Mouse (Mus musculus) hindbrain, embryonic 15.5 days (tissue): ENCODE measurements around the gene Gm28551. TPM values are rescaled to one million over a fixed set of nuclear protein-coding genes. Genes with fewer than 3 reads are reported as not detected.

Experiments used
- ATAC-seq: fragments of 200-750 bp; cut with Nextera tagmentation; 2 replicates; pipeline ENCODE4 v1.8.0; 2017; ENCODE audit warnings: low read depth, moderate number of reproducible peaks, moderate TSS enrichment; ENCODE audit not compliant: low FRiP score
- H3K27ac ChIP-seq: fragments of 300-500 bp; sonication (generic); replicated peaks from 2 replicates; pipeline ENCODE4 v1.5.1; 2015; ENCODE audit warnings: mild to moderate bottlenecking, inconsistent platforms
- H3K27me3 ChIP-seq: fragments of 300-500 bp; sonication (generic); 2 replicates; pipeline ENCODE4 v1.6.1; 2015; ENCODE audit warnings: control low read depth, inconsistent platforms
- H3K36me3 ChIP-seq: fragments of 300-500 bp; sonication (generic); 2 replicates; pipeline ENCODE4 v1.6.1; 2015; ENCODE audit warnings: control low read depth, inconsistent platforms
- H3K4me1 ChIP-seq: fragments of 300-500 bp; sonication (generic); replicated peaks from 2 replicates; pipeline ENCODE4 v1.6.1; 2015; ENCODE audit warnings: control low read depth, inconsistent platforms
- H3K4me2 ChIP-seq: fragments of 300-500 bp; sonication (generic); 2 replicates; pipeline ENCODE4 v1.6.1; 2015; ENCODE audit warnings: moderate library complexity, mild to moderate bottlenecking, inconsistent platforms
- H3K4me3 ChIP-seq: fragments of 300-500 bp; sonication (generic); 2 replicates; pipeline ENCODE4 v1.5.1; 2015; ENCODE audit warnings: mild to moderate bottlenecking, inconsistent platforms
- H3K9ac ChIP-seq: fragments of 300-500 bp; sonication (generic); 2 replicates; pipeline ENCODE4 v1.6.1; 2015; ENCODE audit warnings: inconsistent platforms
- H3K9me3 ChIP-seq: fragments of 300-500 bp; sonication (generic); 2 replicates; pipeline ENCODE4 v1.6.1; 2016; ENCODE audit warnings: control low read depth, inconsistent platforms
- WGBS: fragments of 180-500 bp; shearing (Covaris S2); methylation state at CpG from one replicate; pipeline ENCODE4 v1.1.7; 2015; 5-methylcytosine and 5-hydroxymethylcytosine counted together
- polyA plus RNA-seq: library from polyadenylated mRNA; unstranded; fragments of >200 nt; fragmentation: Nextera tagmentation; extraction: Ambion mirVana; gene quantifications from 2 replicates; pipeline ENCODE4 v1.2.1, GENCODE M21; 2015

The Gm28551 gene
- polyA plus RNA-seq, 1 experiment from 2014 or later: 2.4 TPM

DNA sequence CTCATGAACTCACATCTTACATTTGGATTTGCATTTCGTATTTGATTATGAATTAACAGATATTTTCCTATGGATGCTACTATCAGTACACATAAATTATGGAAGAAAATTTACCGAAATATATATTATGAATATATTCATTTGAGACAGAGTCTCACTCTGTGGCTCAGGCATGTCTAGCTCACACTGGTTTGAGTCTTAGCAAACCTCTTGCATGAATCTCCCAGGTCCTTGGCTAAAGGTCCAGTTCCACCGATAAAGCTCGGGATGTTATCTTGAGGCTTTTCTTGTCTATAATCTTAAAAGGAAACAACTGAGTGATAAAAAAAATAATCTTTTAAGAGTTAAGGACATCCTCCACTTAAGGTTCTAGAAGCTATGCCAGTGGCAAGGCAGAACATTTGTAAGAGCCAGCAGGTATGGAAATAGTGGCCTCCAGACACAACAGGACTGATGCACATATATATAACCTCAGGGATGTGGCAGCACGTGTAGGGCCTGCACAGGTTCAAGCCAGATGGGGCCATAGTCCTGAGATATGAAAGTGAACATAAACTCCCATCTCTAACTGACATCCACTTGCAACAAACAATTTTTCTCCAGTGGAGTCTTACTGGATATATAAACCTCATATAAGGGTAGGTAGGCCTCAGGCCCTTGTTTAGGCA, 27.5 kb downstream of the Gm28551 start:
- H3K9me3 ChIP-seq: no peaks in the 10 kb centered on the region
- H3K36me3 ChIP-seq: peaks cover 13% of the 10 kb centered on the region; the same call in 1 of the 2 replicates
- H3K27ac ChIP-seq: no peak overlapping the region
- no peaks in the 10 kb centered on the region for H3K4me1 ChIP-seq
- no peaks in the 10 kb centered on the region for H3K27me3 ChIP-seq
- 94% methylated on average over 5 of the region's 5 CpGs for WGBS
- ATAC-seq: no peak
- H3K4me3 ChIP-seq: no peak overlapping the region
- no peak overlapping the region for H3K4me2 ChIP-seq
- H3K9ac ChIP-seq: no peak overlapping the region

DNA sequence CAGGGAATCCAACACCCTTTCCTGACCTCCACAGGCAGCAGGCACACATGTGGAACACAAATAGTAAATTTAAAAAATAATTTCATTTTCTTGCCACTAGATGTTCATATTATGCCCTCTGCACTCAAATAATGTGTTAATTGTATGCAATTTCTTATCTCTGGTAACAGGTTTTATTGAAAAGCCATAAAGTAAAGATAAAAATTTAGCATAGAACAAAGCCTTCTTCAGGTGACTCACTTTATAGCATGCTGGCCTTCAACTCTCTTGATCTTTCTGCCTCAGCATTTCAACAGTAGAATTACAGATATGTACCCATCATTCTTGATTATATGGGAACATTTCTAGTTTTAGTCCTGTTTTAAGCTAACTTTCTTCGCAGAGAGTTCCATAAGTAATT, 28.2 kb downstream of the Gm28551 start:
- Histone ChIP-seq H3K27me3 (no peaks in the 10 kb centered on the region), H3K4me3 (no peak overlapping the region), H3K4me2 (no peak overlapping the region), H3K36me3 (peaks cover 14% of the 10 kb centered on the region; the same call in 1 of the 2 replicates), H3K4me1 (no peaks in the 10 kb centered on the region), H3K27ac (no peak overlapping the region), H3K9ac (no peak overlapping the region), H3K9me3 (no peaks in the 10 kb centered on the region)
- ATAC-seq: no peak
- WGBS: 98% methylated on average over 1 of the region's 1 CpGs

DNA sequence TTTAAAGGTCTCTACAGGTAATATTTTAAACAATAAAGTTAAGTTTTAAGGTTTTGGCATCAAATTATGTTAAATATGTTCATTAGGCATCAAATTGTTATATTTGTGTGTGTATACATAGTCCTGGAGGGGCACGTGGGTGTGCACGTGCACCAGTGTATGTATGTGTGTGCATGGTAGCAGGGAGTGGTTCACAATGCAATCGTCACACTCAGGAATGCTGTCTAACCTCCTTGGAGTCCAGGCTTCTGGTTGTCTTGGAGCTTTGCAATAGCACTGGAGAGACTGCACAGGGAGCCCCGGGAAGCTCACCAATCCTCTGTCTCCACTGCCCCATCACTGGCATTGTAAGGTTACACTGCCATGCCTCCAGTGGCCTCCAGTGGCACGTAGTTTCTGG, 29.2 kb downstream of the Gm28551 start:
- H3K4me3 ChIP-seq: no peak overlapping the region
- WGBS: 96% methylated on average over 5 of the region's 5 CpGs
- H3K27me3 ChIP-seq: no peaks in the 10 kb centered on the region
- H3K27ac ChIP-seq: no peak overlapping the region
- H3K4me2 ChIP-seq: no peak overlapping the region
- no peak overlapping the region for H3K9ac ChIP-seq
- ATAC-seq: no peak
- H3K9me3 ChIP-seq: no peaks in the 10 kb centered on the region
- peaks cover 17% of the 10 kb centered on the region for H3K36me3 ChIP-seq
- H3K4me1 ChIP-seq: no peaks in the 10 kb centered on the region

DNA sequence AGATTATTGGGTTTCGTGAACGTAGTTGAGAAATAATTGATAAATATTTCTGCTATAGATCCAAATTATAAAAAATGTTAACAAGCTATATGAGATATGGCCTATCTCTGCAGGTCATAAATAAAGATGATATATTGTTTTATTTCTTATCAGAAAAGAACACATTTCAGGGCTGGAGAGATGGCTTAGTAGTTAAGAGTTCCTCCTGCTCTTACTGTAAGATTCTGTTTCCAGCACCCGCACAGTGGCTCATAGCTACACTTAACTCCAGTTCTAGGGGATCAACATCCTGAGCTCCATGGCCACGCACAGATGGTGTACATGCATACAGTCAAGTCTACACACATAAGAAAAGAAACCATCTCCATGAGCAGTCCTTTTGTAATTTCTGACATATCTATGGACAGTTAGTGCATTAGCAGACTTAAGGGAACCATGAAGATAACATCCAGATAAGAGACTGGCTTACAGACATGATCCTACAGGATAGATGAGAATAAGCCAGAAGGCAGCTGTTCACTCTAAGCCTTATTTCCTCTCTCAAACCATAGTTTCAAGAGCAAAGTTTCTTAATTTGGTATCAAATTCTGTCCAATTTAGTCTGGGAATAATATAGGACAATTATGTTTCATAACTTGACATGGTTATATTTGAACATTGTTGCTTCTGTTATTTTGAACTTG, 30.7 kb downstream of the Gm28551 start:
- Histone ChIP-seq H3K4me1 (no peaks in the 10 kb centered on the region), H3K4me2 (no peak overlapping the region), H3K27ac (no peak overlapping the region), H3K36me3 (peaks cover 22% of the 10 kb centered on the region), H3K9ac (no peak overlapping the region), H3K9me3 (no peaks in the 10 kb centered on the region), H3K4me3 (no peak overlapping the region), H3K27me3 (no peaks in the 10 kb centered on the region)
- no peak for ATAC-seq
- WGBS: 96% methylated on average over 4 of the region's 4 CpGs

DNA sequence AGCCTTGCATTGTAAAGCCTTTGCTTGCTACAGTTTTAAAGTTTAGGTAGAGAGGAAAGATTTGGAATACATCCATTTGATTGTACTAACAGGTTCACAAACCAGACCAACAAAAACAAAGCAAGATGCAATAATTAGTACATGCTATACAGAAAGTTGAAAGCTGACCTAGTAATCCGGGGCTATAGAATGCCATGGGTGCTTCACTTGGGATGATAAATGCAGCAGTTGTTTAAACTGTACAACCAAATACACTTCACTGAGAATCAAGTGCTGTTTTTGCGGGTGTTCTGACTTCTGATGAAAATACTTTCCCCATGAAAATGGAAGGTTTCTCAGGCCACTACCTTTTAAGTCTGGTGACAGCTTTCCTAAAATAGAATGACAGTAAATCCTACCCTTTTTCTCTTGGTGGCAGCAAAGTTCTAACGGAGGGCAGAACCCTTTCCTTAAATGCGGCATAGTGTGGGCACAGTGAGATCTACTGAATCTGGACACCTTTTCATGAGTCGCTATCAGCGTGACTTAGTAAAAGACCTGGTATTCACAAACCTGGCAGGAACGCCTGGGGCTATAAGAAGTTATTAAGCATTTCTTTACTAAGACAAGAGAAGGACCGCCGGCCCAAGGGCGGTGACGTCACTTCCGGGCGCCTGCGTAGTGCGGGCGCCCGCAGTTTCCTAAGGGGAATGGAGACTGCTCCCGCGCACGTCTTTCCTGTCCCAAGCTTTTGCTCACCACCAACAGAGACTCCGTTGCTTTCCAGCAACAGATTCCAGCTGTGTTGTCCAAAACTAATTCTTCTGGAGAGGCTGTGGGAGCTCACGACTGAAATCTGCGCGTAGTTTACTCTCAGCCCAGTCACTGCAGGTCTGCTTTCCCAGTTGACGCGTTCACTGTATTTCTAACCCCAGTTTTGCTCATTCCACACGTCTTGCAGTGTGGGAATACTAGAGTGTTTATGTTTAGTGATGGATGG, 39.2 kb downstream of the Gm28551 start, which contains the start of gene Osgepl1:
Gene Osgepl1 (plus strand): TSS at position 636 of the 979 bp plus-strand sequence.
- WGBS: 3% methylated on average over 27 of the region's 27 CpGs
- H3K9me3 ChIP-seq: no peaks in the 10 kb centered on the region
- peaks cover 15% of the 10 kb centered on the region for H3K4me1 ChIP-seq
- H3K4me2 ChIP-seq: peak within 1 kb of the TSS; percentile 59
- H3K27me3 ChIP-seq: no peaks in the 10 kb centered on the region
- peak within 1 kb of the TSS; percentile 84 for H3K4me3 ChIP-seq
- peak; percentile 99 for ATAC-seq
- H3K36me3 ChIP-seq: peaks cover 11% of the 10 kb centered on the region
- H3K9ac ChIP-seq: peak within 1 kb of the TSS; percentile 78
- H3K27ac ChIP-seq: peak within 1 kb of the TSS; percentile 89

DNA sequence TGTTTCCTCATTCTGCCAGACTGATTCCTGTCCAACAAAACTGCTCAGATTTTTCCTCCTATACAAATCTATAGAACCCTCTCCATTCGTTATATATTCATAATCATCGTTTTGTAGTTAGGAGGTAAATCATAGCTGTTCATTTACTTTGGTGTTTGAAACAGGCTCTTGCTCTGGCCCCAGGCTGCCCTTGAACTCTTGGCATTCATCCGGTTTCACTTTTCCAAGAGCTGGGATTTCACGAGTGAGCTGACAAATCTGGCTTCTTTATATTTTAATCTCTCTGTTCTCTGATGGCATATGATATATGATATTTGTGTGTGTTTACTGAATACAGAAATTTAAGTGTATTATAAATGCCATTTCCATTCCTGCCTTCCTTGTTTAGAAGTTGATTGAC, 52.0 kb downstream of the Gm28551 start:
- Histone ChIP-seq H3K36me3 (peaks cover 2% of the 10 kb centered on the region; the same call in 1 of the 2 replicates), H3K9ac (no peak overlapping the region), H3K27ac (no peak overlapping the region), H3K9me3 (no peaks in the 10 kb centered on the region), H3K4me3 (no peak overlapping the region), H3K27me3 (no peaks in the 10 kb centered on the region), H3K4me1 (peaks cover 11% of the 10 kb centered on the region), H3K4me2 (no peak overlapping the region)
- WGBS: 91% methylated on average over 4 of the region's 4 CpGs
- no peak for ATAC-seq

DNA sequence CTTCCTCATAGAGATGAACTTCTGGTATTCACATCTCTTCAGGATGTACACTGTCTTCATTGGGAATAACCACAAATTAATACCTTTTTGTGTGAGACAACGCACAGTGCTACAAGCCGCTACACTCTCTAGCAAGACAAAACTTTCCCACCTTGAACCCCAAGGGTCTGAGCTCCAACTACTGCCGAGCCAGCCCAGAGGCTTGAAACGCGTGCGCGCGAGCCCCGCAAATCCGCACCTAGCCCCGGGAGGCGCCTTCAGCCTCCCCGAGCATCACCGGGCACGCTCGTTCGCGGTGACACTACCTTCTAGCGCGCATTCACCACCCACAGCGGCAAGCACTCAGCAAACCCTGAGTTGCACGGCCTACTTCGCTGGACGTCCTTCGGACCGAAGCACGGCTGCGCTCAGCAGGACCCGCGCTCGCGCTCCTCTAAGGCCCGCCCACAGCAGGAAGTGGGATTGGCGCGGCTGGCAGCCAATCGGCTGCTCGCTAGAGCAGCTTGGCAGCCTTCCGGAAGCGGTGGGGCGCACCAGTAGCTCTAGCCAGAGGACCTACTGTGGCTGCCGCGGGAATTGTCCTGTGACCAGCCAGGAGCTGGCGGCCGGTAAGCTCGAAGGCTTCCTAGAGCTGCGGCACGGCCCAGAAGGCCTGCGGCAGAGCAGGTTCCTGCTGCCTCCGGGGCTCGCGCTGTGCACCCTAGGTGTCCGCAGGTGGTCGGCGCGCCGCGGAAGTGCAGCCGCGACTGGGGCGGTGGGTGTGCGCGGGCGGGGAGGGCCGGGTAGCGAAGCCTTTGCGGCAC, 55.7 kb downstream of the Gm28551 start, which contains the start of the genes Pms1, Ormdl1 and Gm28778:
Gene Pms1 (minus strand): TSS at position 438 of the 803 bp plus-strand sequence.
Gene Ormdl1 (plus strand): TSS at position 515 of the 803 bp plus-strand sequence.
Gene Gm28778 (plus strand): TSS at position 531 of the 803 bp plus-strand sequence.
- peak within 1 kb of the TSS; percentile 66 for H3K9ac ChIP-seq
- H3K4me2 ChIP-seq: peak within 1 kb of the TSS; percentile 62
- peak within 1 kb of the TSS; percentile 65 for H3K4me3 ChIP-seq
- peaks cover 11% of the 10 kb centered on the region for H3K4me1 ChIP-seq
- no peaks in the 10 kb centered on the region for H3K27me3 ChIP-seq
- no peaks in the 10 kb centered on the region for H3K36me3 ChIP-seq
- no peaks in the 10 kb centered on the region for H3K9me3 ChIP-seq
- under 1% methylated on average over 66 of the region's 66 CpGs for WGBS
- peak; percentile 100 for ATAC-seq
- peak within 1 kb of the TSS; percentile 77 for H3K27ac ChIP-seq

DNA sequence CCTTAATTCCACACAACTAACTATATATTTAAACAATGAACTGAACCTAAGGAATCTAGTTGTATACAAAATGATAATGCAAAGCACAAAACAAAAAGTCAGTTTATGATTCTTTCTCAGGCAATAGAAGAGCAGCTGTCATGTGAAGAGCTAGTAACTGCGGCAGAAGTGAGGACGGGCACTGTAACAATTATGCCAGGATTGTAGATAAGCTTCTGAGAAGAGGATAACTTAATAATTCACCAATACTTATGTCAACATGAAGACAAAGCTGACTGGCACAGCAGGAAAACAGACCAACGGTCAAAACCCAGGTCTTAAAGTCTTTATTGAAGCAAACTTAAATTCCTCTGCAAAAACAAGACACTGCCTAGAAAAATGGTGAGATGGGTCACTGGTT, 61.3 kb downstream of the Gm28551 start:
- peaks cover 4% of the 10 kb centered on the region; the same call in 1 of the 2 replicates for H3K4me1 ChIP-seq
- H3K9me3 ChIP-seq: no peaks in the 10 kb centered on the region
- no peak overlapping the region for H3K9ac ChIP-seq
- no peaks in the 10 kb centered on the region for H3K36me3 ChIP-seq
- H3K4me2 ChIP-seq: no peak overlapping the region
- H3K4me3 ChIP-seq: no peak overlapping the region
- WGBS: 87% methylated on average over 3 of the region's 3 CpGs
- no peaks in the 10 kb centered on the region for H3K27me3 ChIP-seq
- ATAC-seq: no peak
- H3K27ac ChIP-seq: no peak overlapping the region

Other genes starting within 250 kb of the Gm28551 start
- not detected in 2 replicates for gene 1700019A02Rik, start 165.0 kb downstream of the Gm28551 start, polyA plus RNA-seq
- gene Pms1, start 55.6 kb downstream of the Gm28551 start, polyA plus RNA-seq: 9.5 and 10.5 TPM in 2 replicates
- 50.4 and 51.8 TPM in 2 replicates for gene Ormdl1, start 55.6 kb downstream of the Gm28551 start, polyA plus RNA-seq
- gene Gm28778, start 55.6 kb downstream of the Gm28551 start, polyA plus RNA-seq: not detected in 2 replicates
- gene Osgepl1, start 39.0 kb downstream of the Gm28551 start, polyA plus RNA-seq: 18.3 and 19.0 TPM in 2 replicates
- 4.3 and 7.9 TPM in 2 replicates for gene Asdurf, start within 50 bp of the Gm28551 start, polyA plus RNA-seq
- 50.6 and 56.7 TPM in 2 replicates for gene Asnsd1, start 85 bp upstream of the Gm28551 start, polyA plus RNA-seq